25 mouse cellular contexts compared by ENCODE assay signal in the genomic region with DNA sequence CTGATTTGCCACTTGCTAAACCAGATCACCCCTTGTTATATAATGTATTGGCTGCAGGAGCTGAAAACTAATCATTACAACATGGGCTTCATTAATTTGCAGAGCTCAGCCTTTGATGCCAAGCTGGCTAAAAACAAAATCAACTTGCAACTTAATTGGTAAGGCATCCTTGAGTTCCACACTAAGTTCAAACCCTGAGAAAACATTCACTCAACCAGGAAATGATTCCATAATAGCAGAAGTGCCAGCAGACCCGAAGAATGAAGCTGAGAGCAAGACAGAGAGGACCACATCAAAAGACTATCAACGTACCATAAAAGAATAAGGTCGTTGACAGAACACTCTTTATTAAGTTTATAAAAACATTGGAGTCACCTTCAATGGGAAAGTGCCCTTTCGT. TPM values are rescaled to one million over a fixed set of nuclear protein-coding genes. Genes with fewer than 3 reads are reported as not detected.
"Had no signal": no experiment of that assay in that cellular context is flagged by ENCODE, and none has a peak within 500 bp of the region (broad histone marks: within the 10 kb centered on the region; RNA-seq: fewer than 3 reads in every experiment).

No protein-coding gene starts in this region.

- DNase-seq: kidney, adult 2 months; kidney, postnatal 25 days; liver; lung, adult 18-20 months; lung, postnatal 10 days; lung, postnatal 36 days; right cerebral cortex, adult 18-20 months; right cerebral cortex, postnatal 14 days; right cerebral cortex, postnatal 4 days; thymus, adult 2 months; thymus, postnatal 25 days had no signal

- H3K4me2 ChIP-seq: limb, embryonic 13.5 days; liver, embryonic 12.5 days; liver, embryonic 15.5 days; lung, embryonic 15.5 days; midbrain, embryonic 13.5 days; neural tube, embryonic 13.5 days had no signal

- H3K36me3 ChIP-seq: limb, embryonic 10.5 days; limb, embryonic 13.5 days; liver, embryonic 12.5 days; liver, embryonic 15.5 days; lung, embryonic 15.5 days; midbrain, embryonic 10.5 days; neural tube, embryonic 13.5 days had no signal

- ATAC-seq: liver, embryonic 12.5 days; midbrain, embryonic 13.5 days; midbrain, embryonic 16.5 days had no signal

- H3K27me3 ChIP-seq: limb, embryonic 13.5 days; liver, embryonic 12.5 days; liver, embryonic 15.5 days; lung, embryonic 15.5 days; megakaryocyte, embryonic 14.5 days; midbrain, embryonic 13.5 days; neural tube, embryonic 13.5 days had no signal

- H3K9ac ChIP-seq: limb, embryonic 13.5 days; liver, embryonic 12.5 days; liver, embryonic 15.5 days; lung, embryonic 15.5 days; midbrain, embryonic 13.5 days; neural tube, embryonic 13.5 days had no signal

- H3K27ac ChIP-seq: kidney, postnatal 0 days; layer of hippocampus, adult 2 months; limb, embryonic 10.5 days; limb, embryonic 13.5 days; liver, embryonic 12.5 days; liver, embryonic 15.5 days; lung, embryonic 15.5 days; midbrain, embryonic 10.5 days; midbrain, embryonic 13.5 days; neural tube, embryonic 13.5 days; stomach, postnatal 0 days had no signal

- H3K9me3 ChIP-seq: limb, embryonic 10.5 days; limb, embryonic 13.5 days; liver, embryonic 12.5 days; liver, embryonic 15.5 days; lung, embryonic 15.5 days; megakaryocyte, embryonic 14.5 days; midbrain, embryonic 10.5 days; midbrain, embryonic 13.5 days; neural tube, embryonic 13.5 days had no signal

- H3K4me1 ChIP-seq: liver, embryonic 12.5 days; liver, embryonic 15.5 days had no signal

- H3K4me3 ChIP-seq: layer of hippocampus, adult 2 months; limb, embryonic 10.5 days; limb, embryonic 13.5 days; liver, embryonic 12.5 days; liver, embryonic 15.5 days; lung, embryonic 15.5 days; megakaryocyte, embryonic 14.5 days; midbrain, embryonic 10.5 days; midbrain, embryonic 13.5 days; myocyte; neural tube, embryonic 13.5 days had no signal

RNA-seq across cellular contexts. Expression of a gene that starts 35.0 kb away (rescaled TPM):
- polyA plus RNA-seq: myocyte had no signal
